Mouse (Mus musculus): ENCODE measurements around the gene Stambp. TPM values are rescaled to one million over a fixed set of nuclear protein-coding genes. Genes with fewer than 3 reads are reported as not detected.
A peak's percentile ranks its signal among the peaks of the same experiment; 100 is the strongest.
"Not testable (repeated sequence)": the region's sequence is repeated elsewhere in the genome, so short reads cannot be mapped to it uniquely, and the experiment has no call there.

Stambp gene
- polyA plus RNA-seq, 1 experiment from 2014 or later = 24.2 TPM

GRCm38 (mm10) chr6:83597988-83598387 is 25.5 kb upstream of the Stambp start:
- no peaks in the 10 kb centered on the region for H3K36me3 ChIP-seq (ENCODE audit: control insufficient read depth, insufficient read depth, low read length)
- no peak overlapping the region for H3K4me3 ChIP-seq (ENCODE audit: low read length)
- H3K9me3 ChIP-seq (ENCODE audit: control insufficient read depth, low read length) = no peaks in the 10 kb centered on the region
- no peak overlapping the region for H3K9ac ChIP-seq (ENCODE audit: low read depth, low read length)
- H3K4me2 ChIP-seq (replicated peaks; ENCODE audit: low read depth, low read length) = no peak overlapping the region
- no peaks in the 10 kb centered on the region for H3K27me3 ChIP-seq (ENCODE audit: control insufficient read depth, insufficient read depth, low read length)
- 69% methylated on average over 3 of the region's 3 CpGs for WGBS
- no peak overlapping the region for H3K27ac ChIP-seq (ENCODE audit: low read depth, low read length)
- no peak for ATAC-seq (ENCODE audit: low FRiP score, low TSS enrichment)
- H3K4me1 ChIP-seq (ENCODE audit: control insufficient read depth, insufficient read depth, low read length) = no peaks in the 10 kb centered on the region

GRCm38 (mm10) chr6:83595035-83595434 is 22.5 kb upstream of the Stambp start:
- no peaks in the 10 kb centered on the region for H3K4me1 ChIP-seq (ENCODE audit: control insufficient read depth, insufficient read depth, low read length)
- H3K9me3 ChIP-seq (ENCODE audit: control insufficient read depth, low read length) = no peaks in the 10 kb centered on the region
- no peak overlapping the region for H3K27ac ChIP-seq (ENCODE audit: low read depth, low read length)
- WGBS = 97% methylated on average over 2 of the region's 2 CpGs
- no peaks in the 10 kb centered on the region for H3K27me3 ChIP-seq (ENCODE audit: control insufficient read depth, insufficient read depth, low read length)
- H3K36me3 ChIP-seq (ENCODE audit: control insufficient read depth, insufficient read depth, low read length) = no peaks in the 10 kb centered on the region
- ATAC-seq (ENCODE audit: low FRiP score, low TSS enrichment) = no peak
- H3K4me2 ChIP-seq (replicated peaks; ENCODE audit: low read depth, low read length) = no peak overlapping the region
- no peak overlapping the region for H3K9ac ChIP-seq (ENCODE audit: low read depth, low read length)
- H3K4me3 ChIP-seq (ENCODE audit: low read length) = no peak overlapping the region

- ATAC-seq (ENCODE audit: low FRiP score, low TSS enrichment) = no peak
- no peaks in the 10 kb centered on the region for H3K9me3 ChIP-seq (ENCODE audit: control insufficient read depth, low read length)
Observed at GRCm38 (mm10) chr6:83593896-83594295, 21.4 kb upstream of the Stambp start.

GRCm38 (mm10) chr6:83592051-83592450 is 19.5 kb upstream of the Stambp start:
- Histone ChIP-seq H3K4me1 (ENCODE audit: control insufficient read depth, insufficient read depth, low read length) (no peaks in the 10 kb centered on the region), H3K9ac (ENCODE audit: low read depth, low read length) (no peak overlapping the region), H3K4me3 (ENCODE audit: low read length) (no peak overlapping the region), H3K9me3 (ENCODE audit: control insufficient read depth, low read length) (no peaks in the 10 kb centered on the region), H3K4me2 (replicated peaks; ENCODE audit: low read depth, low read length) (no peak overlapping the region), H3K27me3 (ENCODE audit: control insufficient read depth, insufficient read depth, low read length) (no peaks in the 10 kb centered on the region), H3K27ac (ENCODE audit: low read depth, low read length) (no peak overlapping the region), H3K36me3 (ENCODE audit: control insufficient read depth, insufficient read depth, low read length) (no peaks in the 10 kb centered on the region)
- ATAC-seq (ENCODE audit: low FRiP score, low TSS enrichment) = no peak
- WGBS = 75% methylated on average over 8 of the region's 8 CpGs

More at GRCm38 (mm10) chr6:83593896-83594295, 21.4 kb upstream of the Stambp start:
- Histone ChIP-seq H3K27me3 (ENCODE audit: control insufficient read depth, insufficient read depth, low read length) (no peaks in the 10 kb centered on the region), H3K4me3 (ENCODE audit: low read length) (no peak overlapping the region), H3K4me2 (replicated peaks; ENCODE audit: low read depth, low read length) (no peak overlapping the region), H3K36me3 (ENCODE audit: control insufficient read depth, insufficient read depth, low read length) (no peaks in the 10 kb centered on the region), H3K4me1 (ENCODE audit: control insufficient read depth, insufficient read depth, low read length) (no peaks in the 10 kb centered on the region), H3K9ac (ENCODE audit: low read depth, low read length) (no peak overlapping the region), H3K27ac (ENCODE audit: low read depth, low read length) (no peak overlapping the region)
- WGBS = 71% methylated on average over 7 of the region's 7 CpGs

- Histone ChIP-seq H3K27ac (ENCODE audit: low read depth, low read length) (no peak overlapping the region), H3K27me3 (ENCODE audit: control insufficient read depth, insufficient read depth, low read length) (no peaks in the 10 kb centered on the region), H3K4me1 (ENCODE audit: control insufficient read depth, insufficient read depth, low read length) (no peaks in the 10 kb centered on the region), H3K9ac (ENCODE audit: low read depth, low read length) (no peak overlapping the region), H3K9me3 (ENCODE audit: control insufficient read depth, low read length) (no peaks in the 10 kb centered on the region), H3K4me3 (ENCODE audit: low read length) (no peak overlapping the region), H3K4me2 (replicated peaks; ENCODE audit: low read depth, low read length) (no peak overlapping the region), H3K36me3 (ENCODE audit: control insufficient read depth, insufficient read depth, low read length) (no peaks in the 10 kb centered on the region)
- no peak for ATAC-seq (ENCODE audit: low FRiP score, low TSS enrichment)
- 91% methylated on average over 3 of the region's 3 CpGs for WGBS
Observed at GRCm38 (mm10) chr6:83590301-83590700, 17.8 kb upstream of the Stambp start.

- H3K27ac ChIP-seq (ENCODE audit: low read depth, low read length); H3K4me1 ChIP-seq (ENCODE audit: control insufficient read depth, insufficient read depth, low read length); H3K9ac ChIP-seq (ENCODE audit: low read depth, low read length); H3K4me3 ChIP-seq (ENCODE audit: low read length); H3K27me3 ChIP-seq (ENCODE audit: control insufficient read depth, insufficient read depth, low read length); H3K9me3 ChIP-seq (ENCODE audit: control insufficient read depth, low read length); H3K36me3 ChIP-seq (ENCODE audit: control insufficient read depth, insufficient read depth, low read length); ATAC-seq (ENCODE audit: low FRiP score, low TSS enrichment); H3K4me2 ChIP-seq (replicated peaks; ENCODE audit: low read depth, low read length): not testable (repeated sequence)
- WGBS = 84% methylated on average over 8 of the region's 8 CpGs
Observed at GRCm38 (mm10) chr6:83587191-83587590, 14.7 kb upstream of the Stambp start.

GRCm38 (mm10) chr6:83585328-83585727 is 12.8 kb upstream of the Stambp start:
- H3K27me3 ChIP-seq (ENCODE audit: control insufficient read depth, insufficient read depth, low read length); H3K4me3 ChIP-seq (ENCODE audit: low read length); H3K9me3 ChIP-seq (ENCODE audit: control insufficient read depth, low read length); H3K9ac ChIP-seq (ENCODE audit: low read depth, low read length); H3K4me1 ChIP-seq (ENCODE audit: control insufficient read depth, insufficient read depth, low read length); ATAC-seq (ENCODE audit: low FRiP score, low TSS enrichment); H3K4me2 ChIP-seq (replicated peaks; ENCODE audit: low read depth, low read length); H3K27ac ChIP-seq (ENCODE audit: low read depth, low read length); H3K36me3 ChIP-seq (ENCODE audit: control insufficient read depth, insufficient read depth, low read length): not testable (repeated sequence)
- 89% methylated on average over 9 of the region's 9 CpGs for WGBS

GRCm38 (mm10) chr6:83583591-83583990 is 11.1 kb upstream of the Stambp start:
- H3K4me1 ChIP-seq (ENCODE audit: control insufficient read depth, insufficient read depth, low read length) = no peaks in the 10 kb centered on the region
- H3K9me3 ChIP-seq (ENCODE audit: control insufficient read depth, low read length) = no peaks in the 10 kb centered on the region
- no peak for ATAC-seq (ENCODE audit: low FRiP score, low TSS enrichment)
- 83% methylated on average over 2 of the region's 2 CpGs for WGBS
- no peaks in the 10 kb centered on the region; the same call in 1 of the 2 replicates for H3K27me3 ChIP-seq (ENCODE audit: control insufficient read depth, insufficient read depth, low read length)
- no peaks in the 10 kb centered on the region for H3K36me3 ChIP-seq (ENCODE audit: control insufficient read depth, insufficient read depth, low read length)
- H3K9ac ChIP-seq (ENCODE audit: low read depth, low read length) = no peak overlapping the region
- no peak overlapping the region for H3K4me2 ChIP-seq (replicated peaks; ENCODE audit: low read depth, low read length)
- no peak overlapping the region for H3K4me3 ChIP-seq (ENCODE audit: low read length)
- no peak overlapping the region for H3K27ac ChIP-seq (ENCODE audit: low read depth, low read length)

- Histone ChIP-seq H3K4me1 (ENCODE audit: control insufficient read depth, insufficient read depth, low read length) (no peaks in the 10 kb centered on the region), H3K4me3 (ENCODE audit: low read length) (no peak overlapping the region), H3K27me3 (ENCODE audit: control insufficient read depth, insufficient read depth, low read length) (peaks cover 4% of the 10 kb centered on the region), H3K27ac (ENCODE audit: low read depth, low read length) (no peak overlapping the region), H3K9ac (ENCODE audit: low read depth, low read length) (no peak overlapping the region), H3K4me2 (replicated peaks; ENCODE audit: low read depth, low read length) (no peak overlapping the region; the same call in 1 of the 2 replicates), H3K36me3 (ENCODE audit: control insufficient read depth, insufficient read depth, low read length) (no peaks in the 10 kb centered on the region), H3K9me3 (ENCODE audit: control insufficient read depth, low read length) (no peaks in the 10 kb centered on the region)
- ATAC-seq (ENCODE audit: low FRiP score, low TSS enrichment) = peak; percentile 66; the same call in 1 of the 2 replicates
- 2% methylated on average over 6 of the region's 6 CpGs for WGBS
Observed at GRCm38 (mm10) chr6:83582938-83583270, 10.4 kb upstream of the Stambp start.

All from kidney, embryonic 14.5 days (tissue).